Mouse (Mus musculus) T-helper 17 cell (primary cell): ENCODE measurements at regions not wholly inside any gene's neighbourhood (a gene's known extent, or its start where the extent isn't known, plus 50 kb on each side); places are given as distances from the start of the nearest gene placed in this dataset.
"Not testable (repeated sequence)": the region's sequence is repeated elsewhere in the genome, so short reads cannot be mapped to it uniquely, and the experiment has no call there.

Source experiments
- in situ Hi-C, 2 experiments: fragments of 300-600 bp; cut with MboI, MseI; formaldehyde crosslinking; loops; 1 replicate in 1 of 2; 2 replicates in 1 of 2; pipeline ENCODE4 v1.15.1; 2025; ENCODE audit warnings: high pct_unique_total_duplicates in 2 of 2

- in situ Hi-C loops: no loop called here
Observed at GRCm38 (mm10) chr8:37227091-37227490, 233.7 kb downstream of the AI429214 start.

GRCm38 (mm10) chr8:37237306-37237705 lies 243.9 kb downstream of the AI429214 start:
- in situ Hi-C loops: no loop called here

- in situ Hi-C loops: no loop called here
Observed at GRCm38 (mm10) chr8:37239354-37239753, 245.9 kb downstream of the AI429214 start.

- in situ Hi-C loops: not testable (repeated sequence)
Observed at GRCm38 (mm10) chr8:37251234-37251633, 257.8 kb downstream of the AI429214 start.

DNA sequence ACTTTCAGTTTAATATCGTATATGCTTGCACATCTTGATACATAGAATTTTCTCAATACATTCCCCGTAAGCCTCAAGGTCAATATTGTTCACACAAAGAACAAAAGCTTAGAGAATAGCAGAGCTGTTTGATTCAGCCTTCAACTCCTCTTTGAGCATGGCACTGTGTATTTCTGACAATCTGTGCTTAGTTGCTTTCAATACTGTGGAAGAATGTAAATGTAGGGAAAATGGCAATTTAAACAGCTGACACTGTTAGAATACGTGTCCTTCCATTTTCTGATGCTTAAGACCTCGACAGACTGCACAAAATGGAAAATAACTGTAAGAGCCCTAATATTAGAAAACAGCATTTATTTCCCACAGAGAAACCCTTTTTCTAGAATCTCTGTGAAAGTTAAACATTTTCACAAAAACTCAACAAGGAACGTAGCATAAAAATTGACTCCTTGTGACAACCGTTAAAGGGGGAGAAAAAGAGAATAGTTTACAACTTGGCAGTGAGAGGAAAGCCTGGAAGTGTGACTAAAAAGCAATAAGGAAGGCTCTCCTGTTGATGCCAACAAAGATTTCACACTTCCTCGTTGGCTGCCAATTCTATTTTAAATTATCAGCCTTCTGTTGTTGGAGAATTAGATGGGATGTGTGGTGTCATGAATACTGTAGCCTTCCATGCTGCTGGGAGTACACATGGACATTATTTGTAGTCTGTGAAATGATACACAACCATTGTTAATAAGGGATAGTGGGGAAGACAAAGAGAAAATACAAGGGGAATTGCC lies 297.9 kb downstream of the AI429214 start:
- in situ Hi-C loops: no loop called here
